Mouse (Mus musculus): ENCODE measurements around the gene Spaca5. TPM values are rescaled to one million over a fixed set of nuclear protein-coding genes. Genes with fewer than 3 reads are reported as not detected.

Gene Spaca5
- total RNA-seq (2021): not detected
- long read RNA-seq, experiment 1: 0 reads
- long read RNA-seq, experiment 2: 0 reads

GRCm38 (mm10) chrX:21068106-21068505, at the start of gene Spaca5:
Gene Spaca5, plus strand, starts transcription at chrX:21068406.
- DNase-seq (ENCODE audit: low spot score): no peak

GRCm38 (mm10) chrX:21061460-21061859, 6.7 kb upstream of the Spaca5 start:
- no peak for DNase-seq (ENCODE audit: low spot score)

- DNase-seq (ENCODE audit: low spot score): peak; percentile 75
Measured at GRCm38 (mm10) chrX:21061866-21062543, 6.2 kb upstream of the Spaca5 start, which contains the start of gene Zfp182. Gene Zfp182, minus strand, starts transcription at chrX:21062316.

GRCm38 (mm10) chrX:21062544-21062890, 5.7 kb upstream of the Spaca5 start:
- DNase-seq (ENCODE audit: low spot score): no peak

GRCm38 (mm10) chrX:21088645-21088982, 20.4 kb downstream of the Spaca5 start:
- DNase-seq (ENCODE audit: low spot score): no peak

GRCm38 (mm10) chrX:21088983-21089866, 21.0 kb downstream of the Spaca5 start, which contains the start of gene Zfp300:
Gene Zfp300, minus strand, starts transcription at chrX:21089527.
- peak; percentile 47 for DNase-seq (ENCODE audit: low spot score)

- no peak for DNase-seq (ENCODE audit: low spot score)
Measured at GRCm38 (mm10) chrX:21089867-21090239, 21.6 kb downstream of the Spaca5 start.

- no peak for DNase-seq (ENCODE audit: low spot score)
Measured at GRCm38 (mm10) chrX:21115520-21115919, 47.3 kb downstream of the Spaca5 start, which contains the start of gene Ssxa1. Gene Ssxa1, plus strand, starts transcription at chrX:21115820.

Other genes starting within 250 kb of the Spaca5 start
- 1 to 10 TPM in 1 of 2 experiments, under 1 TPM in 1; 0.62 to 1.7 TPM for gene Timp1, start 198.2 kb upstream of the Spaca5 start, total RNA-seq (2021)
- gene Syn1, start 147.4 kb upstream of the Spaca5 start, total RNA-seq (2021): under 1 TPM; 0.07 TPM
- 1 to 10 TPM; 3.0 to 3.7 TPM for gene Cfp, start 136.9 kb upstream of the Spaca5 start, total RNA-seq (2021)
- gene Elk1, start 117.8 kb upstream of the Spaca5 start, total RNA-seq (2021): 1 to 10 TPM; 5.7 to 6.1 TPM
- 10 to 100 TPM; 34.9 to 35.0 TPM for gene Uxt, start 106.4 kb upstream of the Spaca5 start, total RNA-seq (2021)
- gene Zfp182, start 6.1 kb upstream of the Spaca5 start, total RNA-seq (2021): 1 to 10 TPM; 1.3 to 1.6 TPM
- under 1 TPM; 0.16 to 0.17 TPM for gene Zfp300, start 21.1 kb downstream of the Spaca5 start, total RNA-seq (2021)
- gene Ssxa1, start 47.4 kb downstream of the Spaca5 start, total RNA-seq (2021): not detected
- not detected for gene Gm21876, start 107.2 kb downstream of the Spaca5 start, total RNA-seq (2021)